Mouse (Mus musculus) gonadal fat pad, adult 2 months (tissue): ENCODE data around the gene Nr2e3. TPM values are rescaled to one million over a fixed set of nuclear protein-coding genes. Genes with fewer than 3 reads are reported as not detected.
"Not testable (repeated sequence)": the region's sequence is repeated elsewhere in the genome, so short reads cannot be mapped to it uniquely, and the experiment has no call there.

Experiments used
- DNase-seq: peaks from one replicate; pipeline ENCODE4 v3.0.0-alpha.2; 2012; ENCODE audit warnings: low read depth
- polyA plus RNA-seq: library from polyadenylated mRNA; depleted of rRNA; stranded (reverse); fragments of >200 nt; gene quantifications from 2 replicates; pipeline ENCODE4 v1.2.3, GENCODE M21; 2012; rRNA removed

Gene Nr2e3
- not detected in 2 replicates for polyA plus RNA-seq

DNA sequence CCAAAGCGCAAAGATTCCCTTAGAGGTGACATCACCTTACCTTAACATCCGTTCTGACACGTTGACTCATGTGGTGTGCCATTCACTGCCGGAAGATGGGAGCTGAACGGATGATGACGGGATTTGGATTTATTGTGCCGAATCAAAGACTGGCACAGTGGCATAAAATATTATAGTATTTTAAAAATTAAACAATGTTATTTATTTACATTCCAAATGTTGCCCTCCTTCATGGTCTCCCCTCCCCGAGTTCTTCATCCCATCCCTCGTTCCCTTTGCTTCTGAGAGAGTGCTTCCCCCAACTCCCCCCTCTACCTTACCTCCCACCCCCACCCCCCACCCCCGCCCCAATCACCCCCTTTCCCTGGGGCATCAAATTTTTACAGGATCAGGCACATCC, at the start of gene Nr2e3:
Nr2e3 (minus strand) TSS at position 101 of the 400 bp plus-strand sequence.
- no peak for DNase-seq

DNA sequence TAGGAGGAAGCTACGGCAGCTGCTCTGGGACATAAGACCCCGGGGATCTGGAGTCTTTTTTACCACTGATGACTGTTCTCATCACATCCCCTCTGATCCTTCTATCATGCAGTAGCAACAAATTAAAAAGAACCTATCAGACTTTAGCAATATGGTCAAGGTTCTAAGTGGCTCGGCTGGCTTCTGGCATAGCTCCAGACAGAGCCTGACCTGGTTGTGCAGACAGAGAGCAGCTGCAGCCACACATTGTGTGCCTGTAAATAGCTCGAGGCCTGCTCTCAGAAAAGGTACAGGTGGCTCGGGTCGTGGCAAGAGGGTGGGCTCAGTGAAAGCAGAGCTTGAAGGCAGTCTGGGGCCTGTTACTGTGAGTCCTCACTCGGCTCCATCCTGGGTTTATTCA, 48.5 kb upstream of the Nr2e3 start:
- no peak for DNase-seq

DNA sequence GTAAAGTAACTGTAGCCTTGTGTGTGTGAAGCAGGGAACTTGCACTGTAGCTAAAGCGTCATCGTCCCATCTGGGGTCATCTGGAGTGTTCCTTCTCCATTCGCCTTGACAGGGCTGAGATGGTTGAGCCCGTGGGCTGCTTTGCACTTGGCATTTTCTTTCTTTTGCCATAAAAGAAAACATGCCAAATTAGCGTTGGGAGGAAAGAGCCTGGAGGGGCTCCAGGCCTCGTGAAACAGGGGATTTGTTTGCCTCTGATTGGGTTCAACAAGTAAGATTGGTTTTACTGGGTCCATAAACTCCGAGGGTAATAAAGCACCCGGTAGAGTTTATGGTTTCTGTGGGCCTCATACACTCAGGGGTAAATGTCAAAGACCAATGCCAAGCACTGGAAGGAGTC, 41.9 kb upstream of the Nr2e3 start:
- no peak for DNase-seq

DNA sequence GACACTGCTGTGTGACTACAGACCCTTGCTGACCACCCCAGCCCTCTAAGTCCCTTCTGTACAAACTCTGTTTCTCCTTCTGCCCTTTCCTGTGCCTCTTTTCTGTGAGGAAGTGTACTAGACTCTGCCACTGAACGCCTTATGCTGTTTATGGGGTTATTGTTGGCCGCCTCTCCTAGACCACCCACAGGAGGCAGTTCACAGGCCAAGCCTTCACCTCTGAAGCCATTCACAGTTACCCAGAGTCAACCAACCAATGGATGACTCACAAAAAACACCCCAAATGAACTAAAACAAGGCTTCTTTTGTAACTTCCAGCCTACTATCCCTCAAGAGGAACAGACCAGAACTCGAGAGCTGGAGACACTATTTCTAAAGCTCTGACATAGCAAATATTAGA, 41.0 kb upstream of the Nr2e3 start:
- no peak for DNase-seq

DNA sequence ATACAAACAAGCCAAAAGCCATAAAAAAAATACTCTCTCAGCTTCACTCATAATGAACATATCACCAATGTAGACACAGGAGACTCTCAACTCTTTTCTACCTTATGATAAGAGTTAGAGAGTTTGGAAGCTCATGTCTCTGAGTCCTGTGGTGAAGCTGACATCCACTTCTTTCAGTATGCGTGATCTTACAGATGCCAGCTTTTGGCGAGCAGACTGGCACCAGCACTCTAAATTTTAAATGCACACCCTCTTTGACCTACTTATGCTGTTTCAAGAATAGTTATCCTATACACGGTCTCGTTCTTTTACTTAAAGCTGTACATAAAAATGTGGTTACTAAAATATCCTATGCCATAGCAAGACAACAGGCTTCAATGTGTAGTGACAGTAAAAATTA, 37.3 kb upstream of the Nr2e3 start:
- no peak for DNase-seq

DNA sequence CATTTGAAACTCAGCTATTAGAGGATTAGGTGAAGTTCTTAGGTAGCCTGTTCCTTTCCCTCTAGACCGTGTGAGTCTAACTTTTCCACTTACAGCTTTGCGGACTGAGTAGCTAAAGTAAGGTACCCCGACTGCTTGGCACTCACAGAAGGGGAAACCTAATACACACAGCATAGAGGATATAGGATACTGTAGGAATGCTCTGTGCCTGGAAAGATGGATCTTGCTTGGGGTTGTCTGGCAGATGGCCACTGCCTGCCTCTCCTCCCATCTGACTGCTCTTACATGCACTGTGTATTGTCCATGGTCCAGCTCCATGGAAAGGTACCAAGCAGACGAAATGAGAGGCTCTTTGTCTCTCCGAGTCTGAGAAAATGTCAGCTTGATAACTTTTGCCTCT, 30.9 kb upstream of the Nr2e3 start:
- DNase-seq = no peak

DNA sequence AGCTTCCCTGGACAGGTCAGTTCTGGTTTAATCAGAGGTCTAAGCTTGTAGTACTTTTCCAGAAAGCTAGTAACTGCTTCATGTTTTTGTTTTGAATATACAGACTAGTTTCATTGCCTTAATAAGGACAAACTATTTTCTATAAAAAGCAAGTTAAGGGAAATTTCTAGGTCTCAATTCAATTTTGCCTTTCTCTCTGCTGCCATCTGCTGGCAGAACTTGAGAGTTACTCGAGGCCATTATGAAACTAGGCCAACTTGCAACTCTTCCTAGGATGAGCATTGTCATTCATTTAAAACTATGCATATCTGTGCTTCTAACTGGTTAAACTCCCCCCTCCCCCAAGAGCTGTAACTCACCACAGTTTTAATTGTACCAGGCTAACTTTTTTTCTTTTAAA, 29.4 kb upstream of the Nr2e3 start:
- DNase-seq = peak; percentile 10

DNA sequence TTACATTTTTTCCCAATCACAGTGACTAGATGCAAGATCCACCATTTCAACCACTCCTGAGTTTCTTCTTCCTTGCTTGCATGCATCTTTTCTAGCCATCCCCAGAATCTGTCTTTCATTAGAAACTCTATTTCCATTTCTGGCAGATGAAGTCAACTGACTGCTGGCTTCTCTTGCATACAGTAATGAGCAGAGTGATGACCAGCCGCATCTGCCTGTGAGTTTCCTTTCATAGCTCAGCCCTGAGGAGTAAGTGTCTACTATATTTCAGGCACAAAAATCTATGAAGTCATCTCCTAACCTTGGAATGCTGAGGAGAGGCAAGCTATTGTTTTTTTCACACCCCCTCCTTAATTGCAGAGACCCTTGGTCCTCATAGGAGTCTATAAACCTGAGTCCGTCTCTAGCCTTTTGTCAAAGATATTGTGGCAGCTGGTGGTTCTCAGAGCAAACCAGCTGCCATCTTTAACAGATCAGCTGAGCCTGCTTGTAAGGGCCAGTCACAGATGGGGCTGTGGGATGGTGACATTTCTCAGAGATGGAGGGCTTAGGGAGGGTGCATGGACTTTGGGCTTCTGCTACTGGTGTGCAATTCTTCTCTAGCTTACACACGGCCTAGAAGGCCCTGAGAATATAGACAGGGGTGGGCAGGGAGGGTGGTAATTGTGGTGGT, 25.6 kb upstream of the Nr2e3 start:
- DNase-seq = no peak

DNA sequence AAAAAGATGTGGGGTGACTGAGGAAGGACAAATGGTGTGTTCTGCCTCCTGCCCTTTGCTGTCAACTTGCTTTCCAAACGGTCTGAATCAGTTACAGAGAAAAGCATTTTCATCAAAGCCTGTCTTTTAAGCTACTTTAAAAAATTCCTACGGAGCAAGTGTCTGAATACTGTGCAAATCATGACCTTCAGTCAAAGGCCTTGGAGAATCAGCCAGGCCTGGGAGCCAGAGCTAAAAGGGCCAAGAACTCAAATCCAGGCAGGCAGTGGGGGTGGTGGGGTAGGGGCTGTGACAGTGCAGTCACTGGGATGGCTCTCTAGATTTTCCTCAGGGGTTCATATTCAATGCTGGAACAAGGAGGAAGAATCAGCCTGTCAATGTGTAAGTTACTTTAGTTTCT, 20.7 kb upstream of the Nr2e3 start:
- DNase-seq = no peak

DNA sequence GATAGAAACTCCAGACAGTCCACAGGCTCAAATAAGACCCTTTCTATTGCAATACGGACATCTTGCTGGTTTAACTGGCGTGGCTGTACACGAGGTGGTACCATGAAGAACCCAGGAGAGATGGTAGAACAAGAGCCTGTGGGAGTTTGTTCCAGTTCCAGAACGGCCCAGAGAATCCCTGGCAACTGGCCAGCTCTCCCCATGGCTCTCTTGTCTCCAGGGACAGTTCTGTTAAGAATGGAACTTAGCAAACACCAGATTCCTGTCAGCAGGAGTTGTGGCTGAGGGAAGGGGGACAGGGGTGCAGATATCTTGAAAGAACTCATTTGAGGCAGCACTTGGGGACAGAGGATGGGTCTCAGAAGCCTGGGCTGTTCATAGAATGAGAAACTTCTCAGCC, 10.8 kb upstream of the Nr2e3 start:
- no peak for DNase-seq

DNA sequence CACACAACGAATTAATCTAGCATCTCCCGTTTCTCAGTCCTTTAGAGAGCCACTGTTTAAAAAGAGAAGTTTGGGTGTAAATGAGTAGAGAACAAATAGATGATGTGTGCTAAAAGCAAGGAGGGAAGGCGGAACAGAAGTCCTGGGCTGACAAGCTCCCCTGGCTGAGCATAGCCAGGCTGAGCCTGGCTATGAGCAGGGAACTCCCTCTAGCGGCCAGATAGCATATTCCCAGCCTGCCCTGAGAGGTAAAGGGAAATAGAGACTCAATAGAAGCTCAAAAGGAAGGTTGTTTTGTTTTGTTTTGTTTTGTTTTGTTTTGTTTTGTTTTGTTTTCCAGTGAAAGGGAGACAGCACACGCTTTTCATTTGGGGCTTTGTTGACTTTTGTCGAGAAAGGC, 8.9 kb upstream of the Nr2e3 start:
- no peak for DNase-seq

DNA sequence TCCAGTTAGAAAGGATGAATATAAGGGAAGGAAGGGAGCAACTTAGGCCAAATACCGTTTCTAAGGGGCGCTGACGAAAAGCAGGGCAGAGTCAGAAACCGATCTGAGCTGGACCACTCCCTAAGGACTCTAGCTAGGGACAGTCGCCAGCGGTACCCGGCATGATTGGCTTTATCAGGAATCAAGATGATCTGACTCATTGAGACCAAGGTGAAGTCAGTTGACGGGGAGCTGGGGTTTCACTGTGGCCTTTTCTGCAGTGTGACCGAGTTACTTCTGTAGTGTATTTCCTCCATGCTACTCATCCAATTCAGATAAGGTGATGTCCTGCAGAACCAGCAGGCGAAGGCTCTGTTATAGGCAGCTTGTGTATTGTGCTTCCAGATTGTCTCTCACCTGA, 4.6 kb upstream of the Nr2e3 start:
- DNase-seq = no peak

DNA sequence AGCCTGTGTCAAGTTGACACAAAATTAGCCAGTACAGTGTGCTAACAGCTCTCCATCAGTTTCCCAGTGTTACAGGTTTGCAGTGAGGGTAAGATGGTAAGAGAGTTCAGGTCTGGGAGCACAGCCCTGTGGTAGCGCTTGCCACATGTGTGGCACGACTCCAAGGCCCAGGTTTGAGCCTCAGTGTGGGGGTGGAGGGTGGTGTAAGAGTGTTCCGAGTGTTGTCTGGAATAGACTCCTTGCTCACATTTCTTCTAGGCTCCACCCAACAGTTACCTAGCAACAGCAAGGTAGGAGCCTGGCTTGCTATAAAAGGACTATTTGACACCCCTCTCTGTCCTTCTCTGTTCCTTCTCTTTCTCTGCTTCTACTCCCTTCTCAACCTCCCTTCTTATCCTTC, 3.9 kb upstream of the Nr2e3 start:
- peak; percentile 50 for DNase-seq

DNA sequence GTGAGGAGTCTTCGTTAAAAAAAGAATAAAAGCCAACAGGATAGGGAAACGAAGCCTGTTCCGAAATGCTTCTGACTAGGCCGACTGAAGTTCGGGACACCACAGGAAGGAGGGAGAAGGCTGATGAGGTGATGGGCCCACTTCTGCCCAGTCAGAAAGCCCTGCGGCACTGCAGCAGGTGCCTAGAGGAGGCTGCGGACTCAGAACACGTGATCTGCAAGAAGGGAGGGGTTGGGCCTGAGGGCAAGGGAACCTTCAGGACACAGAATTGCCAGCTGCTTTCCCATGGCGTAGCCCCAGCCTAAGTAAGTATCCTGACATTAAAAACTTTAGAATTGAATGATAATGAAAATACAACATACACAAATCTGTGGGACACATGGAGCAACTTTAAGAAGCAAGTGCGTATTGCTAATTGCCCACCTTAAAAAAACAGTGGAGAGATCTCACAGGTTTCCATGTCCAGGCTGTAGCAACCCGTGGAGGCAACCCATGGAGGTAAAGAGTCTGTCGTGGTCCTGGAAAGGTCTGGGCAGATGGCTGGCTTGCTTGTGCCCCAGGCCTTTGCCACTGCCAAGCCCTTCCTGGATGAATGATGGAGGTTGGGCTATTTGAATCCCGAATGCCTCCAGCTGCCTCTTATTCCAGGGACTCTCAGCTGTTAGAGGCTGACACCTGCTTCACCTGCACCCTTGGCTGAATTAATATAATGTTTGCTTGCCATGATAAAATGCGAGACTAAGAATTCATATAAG, 919 bp upstream of the Nr2e3 start:
- no peak for DNase-seq

DNA sequence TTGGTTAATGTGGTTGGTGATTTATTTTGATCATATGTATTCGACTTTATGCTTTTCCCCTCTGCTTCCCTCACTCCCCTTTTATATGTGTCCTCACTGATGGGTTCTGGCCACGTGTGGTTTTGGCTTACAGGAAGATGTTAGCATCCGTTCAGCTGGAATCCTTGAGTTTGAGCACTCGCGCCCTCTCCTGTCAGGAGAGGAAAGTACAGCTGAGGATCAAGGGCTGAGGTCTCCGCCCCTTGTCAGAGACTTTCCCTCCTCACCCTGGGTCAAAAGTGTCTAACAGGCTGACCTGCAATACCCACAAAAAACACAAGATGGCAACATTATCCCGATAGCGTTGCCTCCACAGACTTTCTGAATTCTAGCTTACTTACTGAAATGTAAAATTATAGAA, 1.2 kb downstream of the Nr2e3 start:
- peak; percentile 31 for DNase-seq

DNA sequence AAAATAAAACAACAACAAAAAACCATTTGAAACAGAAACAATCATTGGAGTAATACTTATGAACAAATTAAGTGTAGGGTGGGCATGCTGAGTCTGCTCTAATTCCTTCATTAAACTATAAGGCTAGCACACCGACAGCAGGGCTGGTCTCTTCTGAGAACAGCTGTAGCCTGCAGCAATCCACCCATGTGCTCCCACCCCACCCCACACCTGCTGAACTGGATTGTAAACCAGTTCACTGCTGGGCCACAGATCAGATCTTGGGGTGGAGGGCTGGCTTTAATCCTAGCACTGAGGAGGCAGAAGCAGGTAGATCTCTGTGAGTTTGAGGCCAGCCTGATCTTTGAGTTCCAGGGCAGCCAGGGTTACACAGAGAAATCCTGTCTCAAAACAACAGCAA, 2.3 kb downstream of the Nr2e3 start:
- not testable (repeated sequence) for DNase-seq

DNA sequence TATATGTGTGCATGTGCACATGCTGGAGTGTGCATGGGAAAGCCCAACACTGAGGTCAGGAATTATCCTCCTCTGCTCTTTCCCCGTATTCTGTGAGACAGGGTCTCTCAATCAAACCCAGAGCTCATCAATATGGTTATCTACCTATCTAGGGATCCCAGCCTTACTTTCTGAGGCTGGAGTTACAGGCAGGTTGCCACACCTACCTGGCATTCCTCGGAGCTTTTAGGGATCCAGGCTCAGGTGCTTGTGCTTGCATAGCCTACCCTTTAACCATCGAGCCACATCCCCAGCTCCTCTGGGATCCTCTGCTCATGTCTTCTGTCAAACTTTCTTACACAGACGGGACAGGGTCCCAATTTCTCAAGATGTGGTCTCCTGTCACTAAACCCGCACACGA, 4.0 kb downstream of the Nr2e3 start:
- no peak for DNase-seq

DNA sequence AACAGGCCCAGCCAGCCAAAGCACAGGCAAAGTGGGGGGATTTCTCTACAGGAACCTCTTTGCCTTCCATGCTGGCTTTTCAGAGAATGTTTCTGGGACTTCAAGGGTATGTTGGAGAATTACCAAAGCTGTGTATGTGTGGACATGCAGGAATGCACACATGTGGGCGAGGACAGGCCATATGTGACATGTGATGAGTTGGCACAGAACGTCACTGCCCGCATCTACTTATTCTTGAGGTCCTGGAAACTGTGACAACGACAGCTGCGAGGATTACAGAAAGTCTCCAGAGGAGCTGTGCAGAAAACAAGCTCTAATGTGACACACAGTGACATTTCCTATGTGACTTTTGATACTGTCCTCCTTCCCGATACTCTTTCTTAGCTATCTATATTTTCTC, 4.8 kb downstream of the Nr2e3 start:
- DNase-seq = no peak

DNA sequence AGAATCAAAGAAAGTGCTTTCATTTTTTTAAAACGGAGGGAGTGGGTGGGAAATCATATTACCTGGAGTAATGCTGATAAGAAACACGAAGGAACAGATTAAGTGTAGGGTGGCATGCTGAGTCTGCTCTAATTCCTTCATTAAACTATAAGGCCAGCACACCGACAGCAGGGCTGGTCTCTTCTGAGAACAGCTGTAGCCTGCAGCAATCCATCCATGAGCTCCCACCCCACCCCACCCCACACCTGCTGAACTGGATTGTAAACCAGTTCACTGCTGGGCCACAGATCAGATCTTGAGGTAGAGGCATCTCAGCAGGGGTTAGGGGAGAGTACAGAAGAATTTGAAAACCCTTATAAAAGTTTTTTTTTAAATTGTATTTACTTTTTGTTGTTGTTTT, 5.3 kb downstream of the Nr2e3 start:
- DNase-seq = no peak

DNA sequence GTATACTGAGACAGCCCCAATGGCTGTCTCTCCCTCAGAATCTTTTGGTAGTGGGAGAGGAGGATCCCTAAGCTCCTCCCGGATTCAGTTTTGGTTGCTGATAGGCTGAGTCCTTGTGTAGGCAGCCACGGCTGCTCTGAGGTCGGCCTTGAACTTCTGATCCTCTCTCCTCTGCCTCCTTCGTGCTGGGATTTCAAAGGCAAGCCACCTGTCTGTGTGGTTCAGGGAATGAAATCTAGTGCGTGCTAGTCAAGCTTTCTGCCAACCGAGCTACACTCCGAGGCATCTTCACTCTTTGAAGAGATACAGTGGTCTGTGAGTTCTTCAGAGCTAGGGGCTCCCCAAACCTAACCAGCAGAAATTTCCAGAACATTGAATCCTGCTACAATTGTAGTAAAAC, 6.9 kb downstream of the Nr2e3 start:
- no peak for DNase-seq

DNA sequence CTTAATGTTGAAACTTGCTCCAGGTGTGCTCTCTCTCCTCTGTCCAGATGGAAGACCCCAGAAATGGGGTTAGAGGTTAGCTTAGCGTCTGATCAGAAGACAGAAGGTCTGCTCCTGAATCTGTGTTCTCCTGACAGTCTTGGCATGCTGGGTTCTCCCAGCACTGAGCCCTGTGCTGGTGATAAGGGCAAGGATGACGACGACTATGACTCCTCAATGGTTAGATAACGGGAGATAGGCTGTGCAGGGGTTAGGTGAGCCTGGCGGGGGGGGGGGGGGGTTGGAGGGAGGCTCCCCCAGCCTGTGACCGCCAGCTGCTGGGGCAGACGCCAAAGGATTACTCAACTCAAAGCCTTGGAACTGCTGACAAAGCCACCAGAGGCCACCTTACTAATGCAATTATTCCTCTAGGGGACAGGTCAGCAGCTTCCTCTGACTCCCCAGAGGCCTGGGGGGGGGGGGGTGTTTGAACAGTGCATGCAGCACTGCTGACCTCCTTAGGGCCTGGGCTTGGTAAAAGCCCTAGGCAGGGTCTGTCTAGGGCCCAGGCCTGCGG, 7.9 kb downstream of the Nr2e3 start:
- no peak for DNase-seq

DNA sequence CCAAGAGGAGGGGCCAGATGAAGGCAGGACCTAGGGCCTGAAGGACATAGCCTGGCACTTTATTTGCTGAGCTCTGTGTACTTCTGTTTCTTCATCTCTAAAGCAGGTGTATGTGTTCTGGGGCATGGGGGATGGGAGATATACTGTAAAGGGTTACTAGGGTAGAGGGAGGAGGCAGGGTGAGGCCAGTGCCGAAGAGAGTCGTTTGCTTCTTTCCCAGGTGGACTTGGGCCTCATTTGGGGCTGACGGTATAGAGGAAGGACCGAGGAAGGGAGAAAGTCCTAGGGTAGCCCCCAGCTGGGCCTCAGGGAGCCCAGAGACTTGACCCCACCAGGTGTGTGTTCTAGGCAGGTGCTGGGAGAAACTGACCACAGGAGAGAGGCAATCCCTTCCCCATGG, 8.5 kb downstream of the Nr2e3 start:
- DNase-seq = no peak

DNA sequence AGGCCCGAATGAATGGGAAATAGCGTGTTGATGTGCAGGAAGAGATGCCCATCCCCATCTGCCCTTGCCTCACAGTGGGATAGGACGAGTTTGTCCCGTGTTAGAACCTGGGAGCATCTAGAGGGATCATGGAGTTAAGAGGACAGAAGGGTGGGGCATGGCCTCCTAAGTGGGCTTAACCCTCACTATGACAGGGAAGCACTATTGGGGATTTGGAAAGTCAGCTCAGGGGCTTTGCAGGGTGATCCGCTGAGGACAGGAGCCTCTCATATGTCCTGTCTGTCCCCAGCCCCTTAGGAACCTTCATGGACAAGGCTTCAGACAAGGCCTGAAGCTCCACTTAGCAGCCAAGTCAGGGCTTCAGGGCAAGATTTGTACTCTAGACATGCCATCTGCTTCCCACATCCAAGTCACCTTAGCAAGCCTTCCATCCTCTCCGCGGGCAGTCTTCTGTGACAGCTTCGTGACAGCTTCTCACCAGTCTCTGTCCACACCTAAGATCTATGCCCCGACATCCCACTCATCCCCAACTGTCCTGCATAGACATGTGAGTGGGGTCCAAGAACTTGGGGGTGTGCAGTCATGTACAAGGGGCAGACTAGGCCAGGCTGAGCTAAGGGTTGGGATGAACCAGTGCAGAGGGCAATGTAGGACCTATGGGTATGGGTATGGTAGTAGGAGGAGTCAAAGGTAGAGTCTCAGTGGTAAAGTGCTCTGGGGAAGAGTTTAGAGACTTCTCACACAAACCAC, 9.3 kb downstream of the Nr2e3 start:
- DNase-seq = no peak
